ENCODE assay signal across 8 mouse cellular contexts in genomic region chr2:30495909-30496861, GRCm38 (mm10). TPM values are rescaled to one million over a fixed set of nuclear protein-coding genes. Genes with fewer than 3 reads are reported as not detected.
DNase-seq lines count a peak whose midpoint lies in the region; ATAC-seq and TF ChIP-seq lines count a peak whose summit lies in the region.

No protein-coding gene starts in this region.

- peak overlapping the region; percentile 44; the same call in 1 of the 2 replicates for H3K27ac ChIP-seq in embryonic facial prominence, embryonic 13.5 days
- no peak overlapping the region for H3K27ac ChIP-seq in heart, embryonic 11.5 days (ENCODE audit: low read depth, low read length)
- H3K27ac ChIP-seq in limb, embryonic 14.5 days (replicated peaks; ENCODE audit: low read depth, low read length), result no peak overlapping the region
- no peak overlapping the region for H3K27ac ChIP-seq in midbrain, embryonic 14.5 days (replicated peaks; ENCODE audit: low read depth, low read length)

- no peaks in the 10 kb centered on the region for H3K9me3 ChIP-seq in embryonic facial prominence, embryonic 13.5 days
- no peaks in the 10 kb centered on the region; the same call in 1 of the 2 replicates for H3K9me3 ChIP-seq in heart, embryonic 11.5 days (replicated peaks; ENCODE audit: control insufficient read depth, low read length)
- no peaks in the 10 kb centered on the region for H3K9me3 ChIP-seq in limb, embryonic 14.5 days (ENCODE audit: control insufficient read depth, low read length)
- H3K9me3 ChIP-seq in midbrain, embryonic 14.5 days (ENCODE audit: control insufficient read depth, low read length), result no peaks in the 10 kb centered on the region

- peak; percentile 82 for ATAC-seq in embryonic facial prominence, embryonic 13.5 days (ENCODE audit: insufficient number of reproducible peaks, insufficient read depth, low FRiP score, low TSS enrichment, low read depth)
- ATAC-seq in heart, embryonic 11.5 days (replicated peaks; ENCODE audit: insufficient number of reproducible peaks, low FRiP score, low TSS enrichment), result peak; percentile 77
- peak; percentile 91 for ATAC-seq in limb, embryonic 14.5 days (ENCODE audit: low FRiP score, low read depth)
- ATAC-seq in midbrain, embryonic 14.5 days (ENCODE audit: low FRiP score, low TSS enrichment), result peak; percentile 93

- peak overlapping the region; percentile 58 for H3K4me2 ChIP-seq in embryonic facial prominence, embryonic 13.5 days
- peak overlapping the region; percentile 56 for H3K4me2 ChIP-seq in heart, embryonic 11.5 days
- H3K4me2 ChIP-seq in limb, embryonic 14.5 days (replicated peaks; ENCODE audit: low read depth, low read length, severe bottlenecking), result peak overlapping the region; percentile 51
- peak overlapping the region; percentile 62 for H3K4me2 ChIP-seq in midbrain, embryonic 14.5 days (ENCODE audit: low read length)

- H3K4me3 ChIP-seq in embryonic facial prominence, embryonic 13.5 days, result peak overlapping the region; percentile 31
- peak overlapping the region; percentile 18 for H3K4me3 ChIP-seq in heart, embryonic 11.5 days (ENCODE audit: low read depth, low read length)
- peak overlapping the region; percentile 32 for H3K4me3 ChIP-seq in limb, embryonic 14.5 days (replicated peaks; ENCODE audit: low read length)
- H3K4me3 ChIP-seq in midbrain, embryonic 14.5 days (replicated peaks; ENCODE audit: low read depth, low read length), result peak overlapping the region; percentile 30

- WGBS in embryonic facial prominence, embryonic 13.5 days, result 22% methylated on average over 22 of the region's 22 CpGs
- WGBS in heart, embryonic 11.5 days (ENCODE audit: insufficient replicate concordance), result 23% methylated on average over 22 of the region's 22 CpGs
- 28% methylated on average over 22 of the region's 22 CpGs for WGBS in limb, embryonic 14.5 days
- 25% methylated on average over 22 of the region's 22 CpGs for WGBS in midbrain, embryonic 14.5 days

- no peaks in the 10 kb centered on the region for H3K27me3 ChIP-seq in embryonic facial prominence, embryonic 13.5 days
- no peaks in the 10 kb centered on the region for H3K27me3 ChIP-seq in heart, embryonic 11.5 days (ENCODE audit: control insufficient read depth, insufficient read depth, low read length)
- H3K27me3 ChIP-seq in limb, embryonic 14.5 days (ENCODE audit: control insufficient read depth, insufficient read depth, low read length), result no peaks in the 10 kb centered on the region
- no peaks in the 10 kb centered on the region for H3K27me3 ChIP-seq in midbrain, embryonic 14.5 days (ENCODE audit: control insufficient read depth, insufficient read depth, low read length)

- peak overlapping the region; percentile 44; the same call in 1 of the 2 replicates for H3K9ac ChIP-seq in embryonic facial prominence, embryonic 13.5 days
- peak overlapping the region; percentile 43 for H3K9ac ChIP-seq in heart, embryonic 11.5 days (ENCODE audit: low read depth, low read length)
- peak overlapping the region; percentile 32 for H3K9ac ChIP-seq in limb, embryonic 14.5 days (ENCODE audit: low read depth, low read length, severe bottlenecking)
- peak overlapping the region; percentile 22; the same call in 1 of the 2 replicates for H3K9ac ChIP-seq in midbrain, embryonic 14.5 days (replicated peaks; ENCODE audit: low read length)

- TF ChIP-seq POLR2A in limb, embryonic 14.5 days (IDR thresholded peaks at IDR 0.05; ENCODE audit: borderline replicate concordance, extremely low read depth, insufficient read depth, insufficient read length), result no peak

- H3K4me1 ChIP-seq in embryonic facial prominence, embryonic 13.5 days, result peaks cover 13% of the 10 kb centered on the region
- H3K4me1 ChIP-seq in heart, embryonic 11.5 days (ENCODE audit: control insufficient read depth, insufficient read depth, low read length), result peaks cover 6% of the 10 kb centered on the region; the same call in 1 of the 2 replicates
- peaks cover 7% of the 10 kb centered on the region for H3K4me1 ChIP-seq in limb, embryonic 14.5 days (ENCODE audit: control insufficient read depth, insufficient read depth, low read length)
- H3K4me1 ChIP-seq in midbrain, embryonic 14.5 days (ENCODE audit: control insufficient read depth, insufficient read depth, low read length), result 0 out of 2 replicates have a peak, but pooled peaks cover 3% of the 10 kb centered on the region

- peak; percentile 69 for DNase-seq in layer of hippocampus, adult 11-12 months (ENCODE audit: low spot score)
- DNase-seq in layer of hippocampus, adult 9-10 months (ENCODE audit: low spot score), result no peak
- peak; percentile 75 for DNase-seq in kidney, adult 9 months
- DNase-seq in limb, embryonic 14.5 days (ENCODE audit: low spot score), result peak; percentile 81
- peak; percentile 90 for DNase-seq in midbrain, embryonic 14.5 days
- peak; percentile 29 to 58 for DNase-seq in spleen, adult 18-20 months

- H3K36me3 ChIP-seq in embryonic facial prominence, embryonic 13.5 days, result no peaks in the 10 kb centered on the region
- H3K36me3 ChIP-seq in heart, embryonic 11.5 days (ENCODE audit: control insufficient read depth, insufficient read depth, low read length), result no peaks in the 10 kb centered on the region
- no peaks in the 10 kb centered on the region for H3K36me3 ChIP-seq in limb, embryonic 14.5 days (ENCODE audit: control insufficient read depth, insufficient read depth, low read length)
- H3K36me3 ChIP-seq in midbrain, embryonic 14.5 days (ENCODE audit: control insufficient read depth, insufficient read depth, low read length), result no peaks in the 10 kb centered on the region

RNA-seq across cellular contexts. Expression of gene Ier5l, which starts 22.2 kb away (rescaled TPM):
- polyA plus RNA-seq in embryonic facial prominence, embryonic 13.5 days (2015; fragmentation: Nextera tagmentation; extraction: Ambion mirVana), result 3.5 and 4.0 TPM in 2 replicates
- 2.4 TPM in 2 replicates for polyA plus RNA-seq in heart, embryonic 11.5 days (2014; fragmentation: Nextera tagmentation; extraction: Ambion mirVana)
- polyA plus RNA-seq in limb, embryonic 14.5 days (2012; rRNA removed), result 31.0 and 47.8 TPM in 2 replicates
- polyA plus RNA-seq in limb, embryonic 14.5 days (2014; fragmentation: Nextera tagmentation; extraction: Ambion mirVana), result 3.9 and 7.5 TPM in 2 replicates
- polyA plus RNA-seq in midbrain, embryonic 14.5 days (2014; fragmentation: Nextera tagmentation; extraction: Ambion mirVana), result 3.7 and 4.3 TPM in 2 replicates
